In the genomic region with DNA sequence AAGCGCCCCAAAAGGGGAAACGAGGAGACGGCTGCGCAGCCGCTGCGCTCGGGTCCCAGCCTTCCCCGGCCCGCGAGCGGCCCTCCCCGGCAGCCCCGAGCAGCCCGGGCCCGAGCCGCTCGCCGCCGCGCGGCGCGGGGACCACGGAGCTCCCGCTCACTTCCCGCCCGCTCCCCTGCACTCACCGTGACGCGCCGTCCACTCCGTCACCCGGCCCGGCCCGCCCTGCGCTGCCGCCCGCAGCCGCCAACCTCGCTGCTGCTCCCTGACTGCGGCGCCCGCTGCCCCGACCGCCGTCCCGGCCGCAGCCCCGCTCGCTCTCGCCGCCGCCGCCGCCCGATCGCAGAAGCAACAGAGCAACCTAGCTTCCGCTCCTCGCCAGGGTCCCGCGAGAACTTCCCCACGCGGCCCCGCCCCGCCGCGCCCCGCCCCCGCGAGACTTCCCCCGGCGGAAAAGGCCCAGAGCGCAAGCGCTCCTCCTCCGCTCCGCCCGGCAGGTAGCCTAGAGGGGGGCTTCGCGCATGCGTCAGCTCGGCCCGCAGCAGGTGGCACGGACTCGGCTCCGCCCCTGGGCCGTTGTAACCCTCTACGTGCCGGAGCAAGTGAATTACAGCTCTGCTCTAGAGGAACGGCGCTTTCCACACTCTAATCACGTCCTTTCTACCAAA, we compare ENCODE assay signal across 8 mouse cellular contexts. TPM values are rescaled to one million over a fixed set of nuclear protein-coding genes. Genes with fewer than 3 reads are reported as not detected.
A peak's percentile ranks its signal among the peaks of the same experiment; 100 is the strongest.
DNase-seq lines count a peak whose midpoint lies in the region; ATAC-seq and TF ChIP-seq lines count a peak whose summit lies in the region.

A gene (minus strand): TSS at position 389 of the 668 bp plus-strand sequence.

- no peaks in the 10 kb centered on the region for H3K36me3 ChIP-seq in hindbrain, embryonic 13.5 days

- in situ Hi-C loops in Patski (cut with MboI; ENCODE audit: low pct_unique_long_range_greater_than_20kb): no loop called here

- peak within 1 kb of the TSS; percentile 91 for H3K4me2 ChIP-seq in hindbrain, embryonic 13.5 days

- no peak for TF ChIP-seq CTCF in Patski (IDR thresholded peaks at IDR 0.05)

- peak; percentile 81 for DNase-seq in Patski (ENCODE audit: low read depth, low spot score)
- DNase-seq in cerebellum, postnatal 14 days: peak; percentile 100
- DNase-seq in frontal cortex, postnatal 14 days (ENCODE audit: low spot score in 2 of 2): peak; percentile 93 to 94
- DNase-seq in layer of hippocampus, postnatal 25 days (ENCODE audit: extremely low spot score in 1 of 2, low spot score in 1 of 2): peak; percentile 94 to 96
- peak; percentile 98 for DNase-seq in lung, postnatal 25 days (ENCODE audit: low spot score)
- peak; percentile 99 for DNase-seq in retina, embryonic 14.5 days (ENCODE audit: low spot score)
- DNase-seq in thymus, postnatal 4 days: peak; percentile 99

- H3K4me1 ChIP-seq in hindbrain, embryonic 13.5 days (replicated peaks): peaks cover 32% of the 10 kb centered on the region

- no peaks in the 10 kb centered on the region for H3K27me3 ChIP-seq in Patski
- H3K27me3 ChIP-seq in hindbrain, embryonic 13.5 days: no peaks in the 10 kb centered on the region

- H3K4me3 ChIP-seq in hindbrain, embryonic 13.5 days: peak within 1 kb of the TSS; percentile 99

- POLR2A ChIA-PET in Patski (lab: Charles Lee): interaction anchor here (1.4 to 2.0 kb wide), 4 partner anchors 10 to 61 kb away, joined by 3 to 18 read pairs (median 5); no protein-coding TSS in a partner anchor

- no peaks in the 10 kb centered on the region for H3K9me3 ChIP-seq in hindbrain, embryonic 13.5 days

- ATAC-seq in Patski: peak; percentile 90
- ATAC-seq in hindbrain, embryonic 13.5 days (ENCODE audit: low FRiP score): peak; percentile 94

- H3K27ac ChIP-seq in hindbrain, embryonic 13.5 days: peak within 1 kb of the TSS; percentile 95

- CTCF ChIA-PET in Patski (lab: Charles Lee): interaction anchor here (0.8 to 1.2 kb wide), 3 partner anchors 9 to 79 kb away, joined by 3 to 4 read pairs (median 4); no protein-coding TSS in a partner anchor

- WGBS in hindbrain, embryonic 13.5 days: 1% methylated on average over 41 of the region's 91 CpGs

- H3K9ac ChIP-seq in hindbrain, embryonic 13.5 days: peak within 1 kb of the TSS; percentile 99

RNA-seq across cellular contexts. Expression of the gene that starts here (rescaled TPM):
- 99.5 TPM for polyA plus RNA-seq in Patski (2021)
- 184 and 196 TPM in 2 replicates for polyA plus RNA-seq in hindbrain, embryonic 13.5 days (2015; fragmentation: Nextera tagmentation; extraction: Ambion mirVana)
- total RNA-seq in layer of hippocampus, postnatal 25 days (2021): 100 to 1,000 TPM; 188 to 210 TPM

Comparison
In these comparisons a context has a peak if more than half of its experiments do, and no peak if none do; other contexts are left out.
1. Peak in every context shown above with its lines: DNase-seq, ATAC-seq, H3K4me3 ChIP-seq and H3K27ac ChIP-seq.